Mouse (Mus musculus): Measurements from ENCODE around the gene Notch2.

Gene Notch2

DNA sequence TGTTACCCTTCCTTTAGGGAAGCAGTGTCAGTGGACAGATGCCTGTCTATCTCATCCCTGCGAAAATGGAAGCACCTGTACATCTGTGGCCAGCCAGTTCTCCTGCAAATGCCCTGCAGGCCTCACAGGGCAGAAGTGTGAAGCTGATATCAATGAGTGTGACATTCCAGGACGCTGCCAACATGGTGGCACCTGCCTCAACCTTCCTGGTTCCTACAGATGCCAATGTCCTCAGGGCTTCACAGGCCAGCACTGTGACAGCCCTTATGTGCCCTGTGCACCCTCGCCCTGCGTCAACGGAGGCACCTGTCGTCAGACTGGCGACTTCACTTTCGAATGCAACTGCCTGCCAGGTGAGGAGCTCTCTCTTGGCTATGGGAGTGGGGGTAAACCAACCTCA lies 59.2 kb downstream of the Notch2 start:
- DNase-seq (ENCODE audit: low spot score in 2 of 2): no peak

DNA sequence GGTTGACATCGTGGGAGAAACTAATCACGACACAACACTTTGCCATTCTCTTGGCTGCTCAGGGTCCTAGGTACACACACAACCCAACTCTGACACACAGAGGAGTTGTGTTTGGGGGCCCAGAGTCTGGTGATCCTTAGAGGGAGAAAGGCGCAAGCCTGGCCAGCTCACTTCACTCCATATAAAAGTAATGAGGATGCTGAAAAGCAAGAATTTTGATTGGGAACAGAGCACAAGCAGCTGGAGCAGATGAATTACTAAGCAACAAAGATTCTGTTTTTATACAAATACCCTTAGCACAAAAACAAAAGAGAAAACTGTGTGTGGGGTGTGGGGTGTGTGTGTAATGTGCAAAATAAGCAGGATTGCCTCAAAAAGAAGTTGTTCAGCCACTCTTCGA lies 60.2 kb downstream of the Notch2 start:
- DNase-seq (ENCODE audit: low spot score in 2 of 2): no peak

DNA sequence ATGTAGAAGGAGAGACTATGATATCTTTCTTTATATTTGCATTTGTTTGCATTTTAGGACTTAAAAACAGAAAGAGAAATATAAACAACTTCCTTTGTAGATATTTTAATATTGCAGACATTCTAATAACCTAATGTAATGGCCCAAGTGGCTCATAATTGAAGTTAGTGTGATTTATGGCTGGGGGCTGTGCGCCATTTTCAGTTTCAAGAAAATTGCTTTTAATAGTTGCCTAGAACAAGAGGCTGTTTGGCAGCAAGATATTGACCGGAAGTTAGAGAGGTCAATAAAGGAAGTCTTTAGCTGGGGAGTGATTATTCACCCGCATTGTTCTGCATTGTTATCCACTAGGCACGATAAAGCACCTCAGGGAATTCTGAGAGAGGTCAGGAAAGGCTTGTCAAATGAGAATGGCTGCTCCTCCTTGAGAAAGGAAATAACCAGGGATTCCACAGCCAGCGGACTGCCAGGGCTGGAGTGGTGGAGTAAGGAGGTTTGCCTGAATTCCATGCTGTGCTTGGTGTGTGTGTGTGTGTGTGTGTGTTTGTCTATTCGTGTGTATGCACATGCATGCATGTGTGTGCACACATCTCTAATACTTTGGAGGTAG lies 61.4 kb downstream of the Notch2 start:
- no peak for DNase-seq (ENCODE audit: low spot score in 2 of 2)

DNA sequence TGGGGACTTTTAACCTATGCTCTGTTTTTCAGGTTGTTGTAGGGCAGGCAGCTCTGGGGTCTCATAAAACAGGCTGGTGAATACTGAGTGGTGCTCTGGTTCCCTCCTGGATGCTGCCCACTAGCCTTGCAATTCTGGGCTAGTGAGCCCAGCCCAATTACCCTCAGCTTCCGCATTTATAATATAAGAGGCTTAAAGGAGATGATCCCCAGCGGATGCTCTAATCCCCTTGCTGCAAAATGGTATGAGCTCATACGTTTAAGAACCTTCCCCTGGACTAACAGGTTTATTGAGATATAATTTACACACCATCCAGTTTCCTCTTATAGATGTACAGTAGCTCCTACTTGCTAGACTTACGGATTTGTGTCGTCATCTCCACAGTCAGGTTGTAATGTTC lies 64.5 kb downstream of the Notch2 start:
- no peak for DNase-seq (ENCODE audit: low spot score in 2 of 2)

DNA sequence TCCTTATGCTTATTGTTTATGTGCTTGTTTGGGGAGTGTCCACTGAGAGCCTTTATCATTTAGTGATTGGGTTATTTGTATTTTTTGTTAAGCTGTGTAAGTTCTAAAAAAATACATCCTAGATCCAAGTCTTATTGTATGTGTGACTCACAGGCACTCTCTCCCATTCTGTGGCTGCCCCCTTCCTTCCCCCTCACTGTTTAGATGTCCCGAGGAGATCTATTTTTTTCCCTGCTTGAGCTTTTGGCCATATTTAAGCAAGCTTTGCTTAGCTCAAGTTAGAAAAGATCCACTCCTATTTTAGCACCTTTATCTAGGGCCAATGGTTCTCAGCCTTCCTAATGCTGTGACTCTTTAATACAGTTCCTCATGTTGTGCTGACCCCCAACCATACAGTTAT lies 65.5 kb downstream of the Notch2 start:
- DNase-seq (ENCODE audit: low spot score in 2 of 2): no peak

DNA sequence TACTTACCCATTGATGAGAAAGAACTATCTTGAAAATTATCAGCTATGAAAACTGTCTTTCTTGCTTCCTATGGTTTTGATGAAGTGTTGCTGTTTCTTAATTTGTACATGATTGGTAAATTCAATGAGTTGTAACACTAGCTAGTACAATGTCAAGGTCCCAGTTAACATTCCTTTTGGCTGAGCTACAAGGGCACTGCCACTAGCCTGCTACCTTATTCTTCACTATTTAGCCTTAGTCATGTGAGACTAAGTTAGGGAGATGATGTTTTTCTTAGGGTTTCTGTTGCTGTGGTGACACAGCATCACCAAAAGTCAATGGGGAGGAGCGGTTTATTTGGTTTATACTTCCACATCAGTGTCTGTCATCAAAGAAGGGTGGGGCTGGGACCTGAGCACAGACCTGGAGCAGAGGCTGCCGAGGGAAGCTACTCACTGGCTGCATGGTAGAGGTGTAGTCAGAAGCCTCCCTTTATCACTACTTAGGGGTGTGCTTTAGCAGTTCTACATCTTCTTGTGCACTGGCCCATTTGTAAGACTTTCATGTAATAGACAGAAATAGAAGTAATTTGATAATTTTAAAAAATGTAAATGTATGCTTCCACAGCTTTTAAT lies 66.4 kb downstream of the Notch2 start:
- no peak for DNase-seq (ENCODE audit: low spot score in 2 of 2)

DNA sequence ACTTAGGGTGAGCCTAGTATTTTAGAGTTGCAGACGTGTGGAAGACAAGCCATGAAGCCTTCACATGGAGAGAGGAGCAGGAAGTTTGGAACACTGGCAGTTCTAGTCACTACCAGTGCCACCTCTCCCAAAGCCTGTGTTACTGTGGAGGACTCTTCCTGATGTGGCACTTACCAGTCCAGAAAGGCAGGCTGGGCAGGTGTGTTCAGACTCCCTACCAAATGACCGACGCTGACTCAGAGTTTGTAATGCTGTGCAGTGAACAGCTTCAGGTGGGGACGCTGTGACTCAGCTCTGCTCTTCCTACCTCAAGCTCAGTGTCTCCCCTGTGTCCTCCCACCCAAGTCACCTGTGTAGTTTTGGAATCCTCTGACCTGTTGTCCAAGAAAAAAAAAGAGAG lies 67.3 kb downstream of the Notch2 start:
- DNase-seq (ENCODE audit: low spot score in 2 of 2): no peak

DNA sequence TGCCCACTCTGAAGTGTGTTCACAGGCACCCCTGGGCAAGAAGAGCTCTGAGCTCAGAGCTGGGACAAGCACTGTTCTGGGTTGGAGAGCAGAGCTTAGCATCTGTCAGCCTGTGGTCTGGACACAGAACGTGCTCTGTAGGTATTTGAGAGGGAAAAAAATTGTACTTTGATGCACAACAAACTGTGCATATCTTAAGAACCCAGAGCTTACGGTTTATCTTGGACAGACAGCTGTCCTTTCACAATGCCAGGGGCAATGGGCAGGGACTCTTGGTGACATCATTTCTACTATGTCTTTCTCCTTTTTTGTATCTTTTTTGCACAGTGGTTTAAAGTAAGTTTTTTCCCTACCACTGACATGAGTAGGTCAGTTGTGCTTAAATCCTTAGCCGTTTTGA lies 68.9 kb downstream of the Notch2 start:
- DNase-seq (ENCODE audit: low spot score in 2 of 2): no peak

DNA sequence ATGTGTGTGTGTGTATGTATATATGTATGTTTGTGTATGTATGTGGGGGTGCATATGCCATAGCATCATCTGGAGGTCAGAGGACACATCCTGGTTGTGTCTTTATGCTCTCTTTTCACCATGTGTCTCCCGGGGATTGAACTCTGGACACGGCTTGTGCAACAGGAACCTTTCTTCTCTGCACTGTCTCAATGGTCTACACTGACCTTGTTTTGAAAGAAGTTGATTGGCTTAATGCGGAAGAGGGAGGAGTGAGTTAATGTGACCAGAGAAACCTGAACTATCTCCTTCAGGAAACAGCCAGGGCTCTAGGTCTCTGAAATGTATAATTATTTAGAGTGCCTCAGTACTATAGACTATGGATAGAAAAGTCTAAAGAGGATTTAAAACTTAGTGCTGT lies 69.6 kb downstream of the Notch2 start:
- no peak for DNase-seq (ENCODE audit: low spot score in 2 of 2)

DNA sequence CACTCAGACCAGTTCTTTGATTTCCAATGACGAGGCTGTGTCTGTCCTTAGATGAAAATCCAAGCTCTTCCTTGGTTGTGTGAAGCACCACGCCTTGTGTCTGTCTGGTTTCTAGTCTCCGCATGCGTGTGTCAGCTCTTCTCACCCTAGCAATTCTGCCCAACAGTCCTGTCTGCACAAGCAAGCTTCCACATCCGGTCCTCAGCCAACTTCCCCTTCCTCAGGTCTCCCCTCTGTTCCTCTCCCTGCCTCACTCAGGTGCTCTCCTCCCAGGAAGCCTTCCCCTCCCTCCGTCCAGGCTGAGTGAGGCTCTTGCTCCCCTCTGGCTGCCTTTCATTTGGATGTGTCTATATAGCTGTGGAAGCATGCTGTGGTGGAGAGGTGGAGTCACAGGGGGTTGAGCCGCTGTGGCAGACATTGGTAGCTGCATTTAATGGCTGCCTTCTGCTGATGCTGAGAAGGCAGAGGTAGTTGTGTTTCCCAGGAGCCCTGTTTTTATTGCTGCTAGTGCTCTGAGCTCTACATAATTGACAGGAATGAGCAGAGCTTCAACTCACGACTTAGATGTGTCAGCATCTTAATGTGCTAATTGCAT lies 70.8 kb downstream of the Notch2 start:
- no peak for DNase-seq (ENCODE audit: low spot score in 2 of 2)

DNA sequence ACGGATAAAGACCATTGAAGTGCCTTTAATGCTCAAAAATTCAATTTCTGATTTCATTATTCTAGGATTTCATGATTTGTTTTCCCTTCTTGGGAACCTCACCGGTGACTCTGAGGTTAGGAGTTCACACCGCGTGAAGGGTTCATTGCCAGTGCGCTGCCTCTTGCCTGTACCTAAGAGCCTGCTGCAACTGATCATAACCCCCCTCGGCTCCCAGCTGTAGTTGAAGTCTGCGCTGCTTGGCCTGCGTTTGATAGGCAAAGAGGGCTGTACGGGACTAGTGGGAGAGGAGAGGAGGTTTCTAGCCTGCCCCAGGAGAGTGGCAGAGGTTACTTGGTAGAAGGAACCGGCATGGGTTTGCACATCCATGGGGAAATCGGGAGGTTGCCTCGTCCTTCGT lies 71.5 kb downstream of the Notch2 start:
- no peak for DNase-seq (ENCODE audit: low spot score in 2 of 2)

DNA sequence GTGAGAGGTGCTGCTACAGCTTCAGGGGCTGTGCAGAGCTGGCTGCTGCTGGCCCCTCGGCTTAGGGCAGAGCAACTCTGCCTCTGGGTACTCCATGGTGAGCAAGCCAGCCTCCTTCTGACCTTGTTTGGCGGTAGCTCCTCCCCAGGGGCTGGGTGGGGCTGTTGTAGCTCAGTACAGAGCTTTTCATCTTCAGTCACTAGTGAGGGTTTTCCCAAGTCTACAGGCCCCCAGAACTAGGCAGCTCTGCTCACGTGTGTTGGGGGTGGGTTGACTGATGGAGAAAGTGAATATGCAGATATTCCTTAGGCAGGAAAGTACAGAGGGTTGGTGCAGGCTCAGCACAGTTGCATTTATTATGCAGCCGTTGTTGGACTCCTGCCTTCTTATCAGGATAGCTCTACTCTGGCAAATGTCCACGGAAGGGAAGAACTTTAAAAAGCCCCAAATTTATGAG lies 72.5 kb downstream of the Notch2 start:
- no peak for DNase-seq (ENCODE audit: low spot score in 2 of 2)

DNA sequence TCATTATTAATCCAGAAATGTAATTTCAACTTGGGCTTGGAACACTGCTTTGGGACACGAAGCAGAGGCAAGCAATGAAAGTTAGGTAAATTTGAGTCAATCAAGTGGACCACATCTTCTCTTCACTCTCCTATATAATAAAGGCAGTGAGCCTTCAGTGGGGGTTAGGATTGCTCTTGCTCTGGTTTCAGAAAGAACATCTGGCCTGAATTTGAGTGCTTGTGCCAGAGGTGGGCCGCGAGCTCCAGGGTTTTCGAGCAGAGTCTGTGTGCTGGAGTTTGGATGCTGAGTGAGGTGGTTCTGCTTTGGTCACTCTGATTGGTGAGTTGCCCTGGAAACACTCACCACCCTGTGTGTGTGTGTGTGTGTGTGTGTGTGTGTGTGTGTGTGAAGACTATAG lies 73.1 kb downstream of the Notch2 start:
- no peak for DNase-seq (ENCODE audit: low spot score in 2 of 2)

DNA sequence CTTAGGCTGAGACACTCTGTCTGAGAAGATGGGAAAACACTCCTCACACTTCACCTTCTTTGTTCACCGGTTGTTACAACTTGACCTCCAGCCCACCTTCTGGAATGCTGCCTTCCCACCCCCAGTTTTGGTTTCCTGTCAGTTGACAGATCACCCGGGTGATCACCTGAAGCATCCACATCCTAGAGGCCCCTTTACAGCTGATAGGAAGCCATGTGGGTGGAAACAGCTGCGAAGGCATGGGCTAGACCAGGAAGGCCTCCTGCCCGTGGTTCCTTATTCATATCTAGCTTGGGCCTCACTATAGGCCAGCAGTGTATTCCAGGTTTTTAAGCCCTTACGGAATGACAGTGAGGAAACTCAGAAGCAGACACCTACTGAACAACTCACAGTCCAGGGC lies 73.5 kb downstream of the Notch2 start:
- DNase-seq (ENCODE audit: low spot score in 2 of 2): no peak

DNA sequence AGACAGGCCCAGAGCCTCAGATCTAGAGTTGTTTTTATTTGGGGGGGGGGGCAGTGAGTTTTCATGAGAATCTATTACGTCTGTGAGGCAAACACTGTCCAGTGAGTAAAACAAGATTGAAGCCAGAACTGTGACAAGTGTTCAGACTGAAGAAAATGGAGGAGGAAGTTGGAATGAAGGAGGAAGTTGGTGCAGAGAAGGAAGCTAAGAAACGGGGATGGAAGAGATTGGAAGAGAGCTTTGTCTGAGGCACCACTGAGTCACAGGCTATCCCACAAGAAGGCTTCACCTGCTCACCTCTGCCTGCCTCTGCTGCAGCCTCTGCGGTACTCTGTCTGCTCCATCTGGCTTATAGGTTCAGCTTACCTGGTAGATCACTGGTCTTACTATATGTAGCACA lies 74.2 kb downstream of the Notch2 start:
- no peak for DNase-seq (ENCODE audit: low spot score in 2 of 2)

DNA sequence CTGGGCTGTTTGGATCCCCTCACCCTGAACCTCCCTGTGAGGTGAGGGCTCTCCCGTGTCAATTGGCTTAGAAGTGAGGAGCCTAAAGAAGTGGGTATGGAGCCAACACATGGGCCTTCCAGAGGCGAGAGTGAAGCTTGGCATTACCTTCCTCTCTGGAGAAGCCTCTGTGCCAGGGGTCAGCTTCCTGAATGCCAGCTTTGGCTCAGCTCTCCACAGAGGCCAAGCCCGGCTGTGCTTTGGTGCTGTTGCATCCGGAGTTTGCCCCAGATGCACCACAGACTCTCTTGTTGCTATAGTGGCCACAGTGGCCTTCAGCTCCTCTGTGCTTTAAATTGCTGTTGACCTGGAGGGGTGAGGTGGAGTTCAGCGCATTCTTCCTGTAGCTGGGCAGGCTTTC lies 76.4 kb downstream of the Notch2 start:
- no peak for DNase-seq (ENCODE audit: low spot score in 2 of 2)

DNA sequence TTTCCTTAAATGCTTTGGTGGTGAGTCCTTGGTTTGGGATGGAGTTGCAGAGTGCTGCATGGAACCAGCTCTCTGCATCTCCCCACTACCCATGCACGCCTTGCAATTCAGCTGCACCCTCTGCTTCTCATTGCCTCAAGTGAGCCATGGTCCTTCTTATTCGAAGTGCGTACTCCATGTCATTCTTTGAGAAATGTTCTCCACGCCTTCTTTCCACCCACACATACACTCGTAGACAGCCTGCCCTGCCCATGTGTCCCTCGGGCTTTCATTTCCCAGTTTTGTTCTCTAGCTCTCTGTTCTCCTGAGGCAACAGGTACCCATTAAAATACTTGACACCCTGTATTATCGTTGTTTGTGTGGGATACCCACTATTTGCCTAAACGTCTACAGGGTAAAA lies 76.8 kb downstream of the Notch2 start:
- DNase-seq (ENCODE audit: low spot score in 2 of 2): no peak

DNA sequence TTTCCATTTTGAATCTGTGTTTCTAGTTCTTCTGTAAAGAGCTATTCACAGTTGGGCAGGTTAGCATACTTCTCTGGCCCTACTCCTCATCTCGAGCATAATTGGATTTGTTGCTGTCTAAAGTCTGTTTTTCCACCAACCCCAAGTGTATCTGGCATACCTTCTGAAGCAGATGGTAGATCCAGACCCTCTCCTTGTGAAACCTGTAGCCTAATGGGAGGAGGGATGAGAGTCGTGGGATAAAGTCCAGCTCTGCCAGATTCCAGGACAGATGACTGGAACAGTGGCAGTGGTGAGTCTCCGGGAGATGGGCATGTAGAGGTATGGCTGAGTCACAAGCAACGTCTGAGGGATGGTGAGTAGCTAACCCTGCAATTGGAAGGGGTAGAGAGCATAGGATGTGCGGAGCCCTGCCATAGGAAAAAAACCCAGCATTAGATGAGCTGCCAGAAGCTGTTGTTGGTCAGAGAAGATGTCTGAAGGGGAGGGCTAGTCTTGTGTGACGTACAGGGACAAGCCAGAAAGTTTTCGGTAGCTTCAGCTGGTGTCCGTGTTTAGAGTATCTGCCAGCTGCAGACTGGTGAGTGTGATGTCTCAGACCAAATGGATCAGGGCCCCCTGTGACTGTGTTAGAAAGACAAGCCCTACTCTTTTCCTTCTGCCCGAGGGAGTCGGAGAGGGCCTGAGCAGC lies 79.5 kb downstream of the Notch2 start:
- no peak for DNase-seq (ENCODE audit: low spot score in 2 of 2)

DNA sequence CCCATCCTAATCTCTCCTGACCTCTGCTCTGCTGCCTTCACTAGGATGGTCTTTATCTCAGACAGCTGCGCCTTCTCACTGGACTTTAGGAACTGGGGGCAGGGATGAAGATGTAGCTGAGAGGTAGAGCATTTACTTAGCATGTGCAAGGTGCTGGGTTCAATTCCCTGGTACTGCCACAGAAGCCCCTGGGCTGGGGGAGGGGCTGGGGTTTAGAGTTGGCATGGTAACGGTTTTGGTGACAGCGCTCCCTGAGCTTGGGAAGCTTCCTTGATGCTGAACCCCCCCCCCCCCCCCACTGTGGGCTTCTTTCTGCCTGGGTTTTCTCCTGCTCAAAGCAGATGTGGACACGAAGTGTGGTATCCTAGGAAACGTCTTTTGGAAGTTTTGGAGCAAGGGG lies 80.6 kb downstream of the Notch2 start:
- DNase-seq (ENCODE audit: low spot score in 2 of 2): no peak

DNA sequence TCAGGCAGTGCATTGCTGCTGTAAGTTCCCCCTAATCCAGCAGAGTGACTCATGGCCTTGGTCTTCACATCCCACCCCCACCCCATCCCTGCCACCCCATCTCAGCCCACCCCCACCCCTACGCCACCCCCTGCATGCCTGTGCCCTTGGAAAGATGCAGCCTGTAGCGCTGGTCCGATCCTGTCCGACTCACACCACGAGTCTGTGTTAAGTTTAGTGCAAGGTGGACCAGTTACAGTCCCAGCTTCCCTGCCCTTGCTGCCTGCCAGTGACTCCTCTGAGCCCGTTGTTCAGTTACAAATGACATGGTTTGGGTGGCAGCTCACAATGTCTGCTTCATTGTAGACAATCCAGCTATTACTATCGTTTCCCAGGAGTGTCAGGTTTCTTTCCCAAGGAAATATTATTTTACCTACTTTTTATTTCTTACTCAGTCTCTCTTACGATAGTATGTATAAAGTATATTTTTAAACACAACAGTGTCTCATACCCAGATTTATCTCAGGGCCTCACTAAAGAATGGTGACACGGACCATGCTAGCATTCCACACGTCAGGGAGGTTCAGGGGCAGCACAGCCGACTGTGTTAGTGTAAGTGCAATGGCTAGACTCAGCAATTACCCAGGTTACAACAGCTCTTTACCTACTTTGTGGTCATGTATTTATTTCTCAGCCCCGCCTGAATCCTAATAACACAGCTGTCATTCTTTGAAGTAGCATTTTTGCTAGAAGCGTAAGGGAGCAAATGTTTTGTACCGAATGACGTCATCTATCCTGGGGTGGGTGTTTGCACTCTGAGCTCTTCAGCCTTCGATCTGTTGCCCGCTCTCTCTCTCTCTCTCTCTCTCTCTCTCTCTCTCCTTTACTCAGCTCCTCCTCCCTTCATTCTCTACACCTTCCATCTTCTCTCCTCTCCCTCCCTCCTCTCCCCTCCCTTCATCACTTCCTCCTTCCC lies 81.6 kb downstream of the Notch2 start:
- no peak for DNase-seq (ENCODE audit: low spot score in 2 of 2)

DNA sequence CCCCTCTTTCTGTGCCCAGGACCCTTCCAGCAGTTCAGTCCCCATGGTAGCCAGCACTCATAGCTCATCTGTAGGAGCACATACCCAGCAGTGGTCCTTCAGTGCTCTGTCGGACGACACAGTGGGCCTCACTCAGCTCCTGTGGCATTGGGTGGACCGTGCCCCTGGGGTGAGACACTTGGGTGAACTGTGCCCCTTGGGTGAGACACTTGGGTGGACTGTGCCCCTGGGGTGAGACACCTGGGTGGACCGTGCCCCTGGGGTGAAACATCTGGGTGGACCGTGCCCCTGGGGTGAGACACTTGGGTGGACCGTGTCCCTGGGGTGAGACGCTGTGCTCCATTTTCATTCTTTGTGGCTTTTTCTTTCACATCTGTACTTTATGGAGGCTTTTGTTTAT lies 83.7 kb downstream of the Notch2 start:
- DNase-seq (ENCODE audit: low spot score in 2 of 2): no peak

DNA sequence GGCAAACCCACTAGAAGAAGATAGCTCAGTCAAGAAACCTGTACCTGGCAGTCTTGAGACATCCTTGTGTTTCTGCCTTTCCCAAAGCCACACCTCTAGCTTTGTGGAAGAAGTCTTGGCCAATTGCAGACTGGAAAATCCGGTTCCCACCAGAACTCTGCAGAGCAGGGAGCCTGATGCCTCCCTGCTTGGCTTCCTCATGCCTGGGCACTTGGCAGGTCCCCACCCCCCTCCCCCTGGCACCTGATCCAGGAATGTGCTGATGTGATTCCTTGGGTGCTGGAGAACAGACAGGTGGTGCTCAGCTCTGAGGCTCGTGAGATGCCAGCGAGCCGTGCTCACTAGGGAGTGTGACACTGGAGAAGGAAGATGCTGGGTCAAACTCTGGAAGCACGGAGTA lies 85.3 kb downstream of the Notch2 start:
- no peak for DNase-seq (ENCODE audit: low spot score in 2 of 2)

Data from left cerebral cortex, adult 9 months (tissue).